Mouse (Mus musculus): ENCODE measurements around the gene Rab3gap2. TPM values are rescaled to one million over a fixed set of nuclear protein-coding genes. Genes with fewer than 3 reads are reported as not detected.
A peak's percentile ranks its signal among the peaks of the same experiment; 100 is the strongest.

Gene Rab3gap2
- polyA plus RNA-seq, 1 experiment from 2014 or later, result 13.8 TPM

MicroRNA genes within 50 kb of the gene (microRNA counts, 519-probe panel; counts per million panel counts)
- microRNA mmu-miR-194 (3,408 counts per million, percentile 90 among the panel's probes with 10 or more counts), microRNA mmu-miR-664 (1,491 counts per million, percentile 12 among the panel's probes with 10 or more counts)

Small RNAs within 50 kb of the gene (microRNA-seq; reads per million reads assigned to microRNA genes)
- 20.4 reads per million, percentile 37 among the genes with 10 or more reads in this experiment for gene Mir194-1
- gene Mir215, result 18.5 reads per million, percentile 35 among the genes with 10 or more reads in this experiment
- gene Mir664, result 20.9 reads per million, percentile 38 among the genes with 10 or more reads in this experiment

Other genes starting within 250 kb of the Rab3gap2 start
- 0.09 and 0.22 TPM in 2 replicates for gene Mark1, start 204.5 kb upstream of the Rab3gap2 start, polyA plus RNA-seq (2015; fragmentation: Nextera tagmentation; extraction: Ambion mirVana)
- 17.5 and 17.7 TPM in 2 replicates for gene Iars2, start 125.3 kb downstream of the Rab3gap2 start, polyA plus RNA-seq (2015; fragmentation: Nextera tagmentation; extraction: Ambion mirVana)
- gene Bpnt1, start 128.0 kb downstream of the Rab3gap2 start, polyA plus RNA-seq (2015; fragmentation: Nextera tagmentation; extraction: Ambion mirVana), result 10.2 and 12.6 TPM in 2 replicates
- gene Eprs, start 158.9 kb downstream of the Rab3gap2 start, polyA plus RNA-seq (2015; fragmentation: Nextera tagmentation; extraction: Ambion mirVana), result 67.2 and 79.3 TPM in 2 replicates